Mouse (Mus musculus) cerebellum, postnatal 4 days (tissue): ENCODE results near the gene Fkbp2.
A peak's percentile ranks its signal among the peaks of the same experiment; 100 is the strongest.

Experiments
- DNase-seq, 2 experiments: peaks; one replicate each; pipeline ENCODE4 v3.0.0; 2022; ENCODE audit warnings: low spot score in 2 of 2, mixed read lengths in 1 of 2

The Fkbp2 gene

GRCm38 (mm10) chr19:6980381-6981093, at the start of gene Fkbp2:
Gene Fkbp2 (minus strand): TSS chr19:6980501.
- peak; percentile 90 to 98 for DNase-seq

GRCm38 (mm10) chr19:7029531-7029930, 49.2 kb upstream of the Fkbp2 start:
- DNase-seq = no peak

DNA sequence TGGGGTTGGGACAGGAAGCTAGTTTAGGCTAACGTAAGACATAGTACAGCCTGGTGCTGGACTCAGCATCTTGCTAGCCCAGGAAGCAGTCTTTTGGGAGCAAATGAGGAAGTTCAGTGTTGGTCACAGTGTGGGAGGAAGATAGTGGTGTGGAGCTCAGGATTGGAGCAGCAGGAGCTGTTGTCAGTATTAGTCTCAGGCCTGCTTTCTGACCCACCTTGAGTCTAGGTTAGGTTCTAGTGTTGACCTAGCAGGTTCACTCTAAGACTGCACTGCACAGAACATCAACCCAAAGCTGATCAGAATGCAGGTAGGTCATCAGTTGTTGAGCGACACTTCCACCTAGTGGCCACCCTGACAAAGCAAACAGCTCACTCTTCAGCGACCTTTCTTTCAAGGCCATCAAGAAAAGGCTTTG, 39.9 kb upstream of the Fkbp2 start:
- peak in 1 of 2 experiments; percentile 49 for DNase-seq

GRCm38 (mm10) chr19:7019191-7019590, 38.9 kb upstream of the Fkbp2 start, which contains the start of gene Fermt3:
Gene Fermt3 (minus strand): TSS chr19:7019469.
- no peak for DNase-seq

- DNase-seq = no peak
These were observed 38.2 kb upstream of the Fkbp2 start for GRCm38 (mm10) chr19:7018546-7018945.

GRCm38 (mm10) chr19:7017541-7018457, 37.5 kb upstream of the Fkbp2 start:
- no peak for DNase-seq

DNA sequence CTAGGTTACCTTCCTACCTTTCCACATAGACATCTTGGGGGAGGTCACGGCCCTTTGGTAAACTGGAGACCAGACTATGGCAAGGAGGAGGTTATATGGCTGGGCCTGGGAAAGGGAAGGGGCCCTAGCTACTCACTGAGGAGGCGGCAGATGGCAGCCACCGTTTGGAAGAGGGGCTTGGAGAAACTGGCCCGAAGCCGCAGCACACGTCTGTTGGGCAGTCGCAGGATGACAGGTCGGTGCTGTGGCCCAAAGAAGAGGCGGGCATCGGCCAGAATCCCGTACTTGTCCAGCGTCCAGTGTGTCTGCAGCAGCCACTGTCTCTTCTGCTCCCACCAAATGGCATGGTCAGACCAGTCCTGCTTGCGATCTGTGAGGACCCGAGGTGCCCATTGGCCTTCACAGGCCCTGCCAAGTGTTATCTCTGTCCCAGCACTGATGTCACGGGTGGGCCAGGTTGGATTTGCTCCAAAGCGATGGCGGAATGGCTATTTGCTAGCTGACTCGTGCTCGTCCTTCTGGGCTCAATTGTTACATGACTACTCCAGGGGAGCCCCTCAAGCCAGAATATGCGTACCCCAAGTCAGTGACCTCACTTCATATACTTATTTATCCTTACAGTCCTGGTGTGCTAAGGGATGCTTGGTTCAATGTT, 34.3 kb upstream of the Fkbp2 start:
- no peak for DNase-seq

DNA sequence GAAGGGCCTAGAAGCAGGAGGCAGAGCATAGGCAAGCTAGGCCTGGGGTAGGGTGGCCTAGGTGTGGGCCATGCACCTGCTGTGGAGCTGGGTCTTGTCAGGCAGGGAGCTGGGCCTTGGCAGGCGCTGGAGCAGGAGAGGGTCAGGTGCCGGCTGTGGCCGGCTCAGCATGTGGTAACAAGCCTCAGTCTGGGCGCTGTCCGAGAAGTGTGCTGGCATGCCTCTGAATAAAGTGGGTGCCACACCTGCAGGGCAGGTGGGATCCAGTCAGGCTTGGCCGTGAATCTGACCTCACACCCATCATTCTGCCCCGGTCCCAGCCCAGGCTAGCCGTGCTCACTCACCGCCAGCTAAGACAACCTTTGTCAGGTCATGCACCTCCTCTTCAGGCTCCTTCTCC, 33.7 kb upstream of the Fkbp2 start:
- DNase-seq = no peak

GRCm38 (mm10) chr19:7012426-7012825, 32.1 kb upstream of the Fkbp2 start:
- no peak for DNase-seq

DNA sequence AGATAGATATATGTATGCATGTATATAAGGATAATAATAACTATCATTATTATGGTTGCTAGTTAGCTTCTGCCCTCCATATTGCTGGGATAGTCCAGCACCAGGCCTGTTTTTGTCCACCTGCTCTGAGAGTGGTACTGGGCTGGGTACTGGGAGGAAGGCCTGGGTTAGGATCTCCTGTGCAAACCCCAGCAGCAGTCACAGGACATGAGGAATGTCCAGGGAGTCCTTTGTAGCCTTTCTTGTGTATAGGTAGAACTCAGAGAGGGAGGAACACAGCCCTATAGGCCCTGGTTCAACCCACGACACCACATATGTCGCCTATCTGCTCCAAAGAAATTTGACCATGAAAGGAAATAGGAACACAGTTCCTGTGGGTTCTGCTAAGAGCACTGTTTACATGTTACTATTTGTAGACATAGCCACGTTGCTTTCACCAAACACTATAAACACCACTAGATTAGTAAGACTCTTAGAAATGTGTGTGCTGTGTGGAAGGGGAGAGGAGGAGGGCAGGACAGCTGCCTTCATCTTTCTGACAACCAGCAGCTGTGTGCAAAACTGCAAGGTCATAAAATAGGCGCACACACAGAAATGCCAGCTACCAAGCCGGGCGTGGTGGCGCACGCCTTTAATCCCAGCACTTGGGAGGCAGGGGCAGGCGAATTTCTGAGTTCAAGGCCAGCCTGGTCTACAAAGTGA, 26.7 kb upstream of the Fkbp2 start:
- no peak for DNase-seq

DNA sequence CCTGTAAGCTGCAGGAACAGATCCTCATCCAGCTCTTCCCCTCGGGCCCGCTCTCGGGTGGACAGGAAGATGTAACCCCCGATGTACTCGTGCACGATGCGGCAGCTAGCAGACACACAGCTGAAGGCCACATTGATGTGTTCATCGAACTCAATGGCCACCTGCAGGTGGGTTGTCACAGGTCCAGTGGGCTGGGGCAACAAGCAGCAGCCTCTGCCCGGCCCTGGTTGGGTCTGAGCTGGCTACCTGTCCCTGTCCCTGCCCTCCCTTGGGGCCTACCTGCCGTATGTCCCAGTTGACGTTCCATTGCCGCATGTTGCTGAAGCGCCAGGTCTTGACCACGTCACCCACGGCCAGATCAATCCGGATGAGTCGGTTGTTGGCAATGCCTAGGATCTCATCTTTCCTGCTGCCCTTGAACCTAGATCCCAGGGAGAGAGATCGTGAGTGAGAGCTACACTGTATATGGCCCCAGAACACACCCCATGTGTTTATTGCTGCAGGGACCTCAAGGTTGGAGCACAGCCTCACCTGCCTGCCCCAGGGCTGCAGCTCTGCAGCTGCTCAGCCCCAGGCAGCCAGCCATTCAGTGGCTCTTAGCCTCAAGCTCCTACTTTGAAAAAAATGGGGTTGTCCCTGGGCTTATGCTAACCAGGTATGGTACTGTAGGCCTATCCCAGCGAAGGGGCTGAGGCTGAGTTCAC, 19.2 kb upstream of the Fkbp2 start:
- no peak for DNase-seq

GRCm38 (mm10) chr19:6997721-6998290, 17.5 kb upstream of the Fkbp2 start:
- no peak for DNase-seq

GRCm38 (mm10) chr19:6996006-6996405, 15.7 kb upstream of the Fkbp2 start, which contains the start of the genes Nudt22 and Trpt1:
Gene Nudt22 (minus strand): TSS chr19:6996117.
Gene Trpt1 (plus strand): TSS chr19:6996131.
- peak in 1 of 2 experiments; percentile 76 for DNase-seq

GRCm38 (mm10) chr19:6995255-6995991, 15.1 kb upstream of the Fkbp2 start:
- peak in 1 of 2 experiments; percentile 36 for DNase-seq

- DNase-seq = no peak
These were observed 14.2 kb upstream of the Fkbp2 start for GRCm38 (mm10) chr19:6994489-6994888.

DNA sequence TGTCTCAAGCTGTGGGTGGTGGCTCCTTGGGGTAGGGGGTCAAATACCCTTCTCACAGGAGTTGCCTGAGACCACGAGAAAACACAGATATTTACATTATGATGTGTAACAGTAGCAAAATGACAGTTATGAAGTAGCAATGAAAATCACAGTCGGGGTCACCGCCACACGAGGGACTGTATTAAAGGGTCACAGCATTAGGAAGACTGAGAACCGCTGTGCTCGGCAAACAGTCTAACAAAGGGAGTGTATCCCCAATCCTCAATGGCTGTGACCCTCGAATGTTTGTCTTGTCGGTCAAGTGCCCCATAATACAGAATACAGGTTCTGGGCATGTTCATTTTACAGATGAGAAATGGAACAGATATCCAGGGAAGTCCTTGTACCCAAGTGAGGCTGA, 13.7 kb upstream of the Fkbp2 start:
- DNase-seq = no peak

GRCm38 (mm10) chr19:6993011-6993770, 12.9 kb upstream of the Fkbp2 start:
- no peak for DNase-seq

- DNase-seq = peak; percentile 89 to 93
These were observed 11.9 kb upstream of the Fkbp2 start, which contains the start of gene Dnajc4 for GRCm38 (mm10) chr19:6992011-6992858. Gene Dnajc4 (minus strand): TSS chr19:6992572.
